Mouse (Mus musculus): ENCODE results near the gene Arhgap42. TPM values are rescaled to one million over a fixed set of nuclear protein-coding genes. Genes with fewer than 3 reads are reported as not detected.

Arhgap42 gene
- total and polyA plus RNA-seq, 2 experiments from 2014 or later: 11.2 to 11.3 TPM

DNA sequence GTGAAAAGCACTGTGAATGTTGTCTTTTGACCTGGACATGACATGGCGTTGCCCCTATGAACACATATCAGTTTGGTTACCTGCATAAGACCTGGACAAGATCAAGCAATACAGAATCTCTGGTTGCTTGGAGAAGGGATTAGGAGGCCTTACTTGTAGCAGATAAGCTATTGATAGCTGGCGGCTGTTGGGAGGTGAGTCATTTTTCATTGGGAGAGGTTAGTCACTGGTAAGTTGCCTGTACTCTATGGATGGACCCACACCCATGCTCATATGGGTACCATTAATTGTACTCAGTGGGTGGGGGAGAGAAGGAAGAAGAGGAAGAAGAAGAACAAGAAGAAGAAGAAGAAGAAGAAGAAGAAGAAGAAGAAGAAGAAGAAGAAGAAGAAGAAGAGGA is 23.6 kb upstream of the Arhgap42 start:
- WGBS: 87% methylated on average over 2 of the region's 2 CpGs

DNA sequence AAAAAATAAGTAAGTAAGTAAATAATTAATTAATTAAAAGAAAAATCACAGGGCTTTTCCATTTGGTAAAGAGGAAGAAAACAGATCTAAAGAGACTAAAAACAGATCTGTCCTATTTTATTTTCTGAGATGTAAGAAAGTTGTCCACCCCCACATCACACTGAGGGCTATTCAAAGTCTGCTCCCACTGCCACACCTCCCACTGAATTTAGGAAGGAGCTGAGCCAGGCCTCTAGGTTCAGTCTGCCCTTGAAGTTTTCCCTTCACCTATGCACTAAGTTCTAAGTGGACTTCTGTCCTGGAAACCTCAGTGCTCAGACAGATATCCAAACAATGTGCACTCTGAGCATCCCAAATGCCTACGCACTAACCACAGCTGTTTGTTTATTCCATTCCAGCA is 15.9 kb upstream of the Arhgap42 start:
- TF ChIP-seq CTCF (IDR thresholded peaks at IDR 0.05): no peak
- Histone ChIP-seq H3K4me1 (ENCODE audit: insufficient read depth, low read length) (no peaks in the 10 kb centered on the region), H3K27ac (ENCODE audit: low read depth, low read length) (no peak overlapping the region), H3K4me2 (ENCODE audit: low read depth, low read length, poor library complexity, severe bottlenecking) (no peak overlapping the region), H3K9ac (replicated peaks; ENCODE audit: low read length, poor library complexity, severe bottlenecking) (no peak overlapping the region), H3K27me3 (ENCODE audit: insufficient read depth, low read length) (no peaks in the 10 kb centered on the region), H3K9me3 (ENCODE audit: low read length) (no peaks in the 10 kb centered on the region), H3K36me3 (ENCODE audit: insufficient read depth, low read length) (no peaks in the 10 kb centered on the region), H3K4me3 (ENCODE audit: low read depth, low read length) (no peak overlapping the region)
- DNase-seq (ENCODE audit: low spot score) (no peak), ATAC-seq (ENCODE audit: low FRiP score) (no peak)
- 93% methylated on average over 1 of the region's 1 CpGs for WGBS

More for the DNA sequence above, 23.6 kb upstream of the Arhgap42 start:
- no peak overlapping the region for H3K4me2 ChIP-seq (ENCODE audit: low read depth, low read length, poor library complexity, severe bottlenecking)
- DNase-seq (ENCODE audit: low spot score): no peak
- no peak overlapping the region for H3K4me3 ChIP-seq (ENCODE audit: low read depth, low read length)
- H3K36me3 ChIP-seq (ENCODE audit: insufficient read depth, low read length): no peaks in the 10 kb centered on the region
- H3K9ac ChIP-seq (replicated peaks; ENCODE audit: low read length, poor library complexity, severe bottlenecking): no peak overlapping the region
- no peak overlapping the region for H3K27ac ChIP-seq (ENCODE audit: low read depth, low read length)
- no peaks in the 10 kb centered on the region for H3K9me3 ChIP-seq (ENCODE audit: low read length)
- no peak for ATAC-seq (ENCODE audit: low FRiP score)
- H3K27me3 ChIP-seq (ENCODE audit: insufficient read depth, low read length): no peaks in the 10 kb centered on the region
- H3K4me1 ChIP-seq (ENCODE audit: insufficient read depth, low read length): no peaks in the 10 kb centered on the region
- TF ChIP-seq CTCF (IDR thresholded peaks at IDR 0.05): no peak

DNA sequence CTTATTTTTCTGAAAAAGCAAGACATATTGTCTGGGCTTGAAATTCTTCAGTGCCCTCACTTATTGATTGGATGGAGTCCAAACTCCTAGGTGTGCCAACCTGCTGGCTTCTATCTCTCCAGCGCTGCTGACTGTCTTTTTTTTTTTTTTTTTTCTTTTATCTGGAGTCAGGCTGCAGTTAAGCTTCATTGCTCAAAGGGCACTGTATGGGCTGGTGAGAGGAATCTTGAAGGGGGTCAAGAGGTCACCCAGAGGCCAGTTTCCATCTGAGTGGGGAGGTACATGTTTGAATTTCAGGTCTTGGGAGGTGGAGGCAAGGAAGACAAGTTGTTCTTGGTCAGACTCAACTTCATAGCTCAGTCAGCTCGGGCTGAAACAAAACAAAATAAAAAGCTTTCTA is 9.6 kb upstream of the Arhgap42 start:
- DNase-seq (ENCODE audit: low spot score) (peak; percentile 12), ATAC-seq (ENCODE audit: low FRiP score) (no peak)
- no peak for TF ChIP-seq CTCF (IDR thresholded peaks at IDR 0.05)
- Histone ChIP-seq H3K27me3 (ENCODE audit: insufficient read depth, low read length) (no peaks in the 10 kb centered on the region), H3K27ac (ENCODE audit: low read depth, low read length) (no peak overlapping the region), H3K9ac (replicated peaks; ENCODE audit: low read length, poor library complexity, severe bottlenecking) (no peak overlapping the region), H3K9me3 (ENCODE audit: low read length) (no peaks in the 10 kb centered on the region), H3K4me2 (ENCODE audit: low read depth, low read length, poor library complexity, severe bottlenecking) (no peak overlapping the region), H3K4me3 (ENCODE audit: low read depth, low read length) (no peak overlapping the region), H3K4me1 (ENCODE audit: insufficient read depth, low read length) (no peaks in the 10 kb centered on the region), H3K36me3 (ENCODE audit: insufficient read depth, low read length) (no peaks in the 10 kb centered on the region)
- 38% methylated on average over 2 of the region's 2 CpGs for WGBS

GRCm38 (mm10) chr9:9245994-9246393 is 7.1 kb upstream of the Arhgap42 start:
- ATAC-seq (ENCODE audit: low FRiP score): no peak
- TF ChIP-seq CTCF (IDR thresholded peaks at IDR 0.05): no peak
- Histone ChIP-seq H3K4me2 (ENCODE audit: low read depth, low read length, poor library complexity, severe bottlenecking) (no peak overlapping the region), H3K27ac (ENCODE audit: low read depth, low read length) (no peak overlapping the region), H3K4me1 (ENCODE audit: insufficient read depth, low read length) (no peaks in the 10 kb centered on the region), H3K9ac (replicated peaks; ENCODE audit: low read length, poor library complexity, severe bottlenecking) (no peak overlapping the region), H3K9me3 (ENCODE audit: low read length) (no peaks in the 10 kb centered on the region), H3K36me3 (ENCODE audit: insufficient read depth, low read length) (no peaks in the 10 kb centered on the region), H3K27me3 (ENCODE audit: insufficient read depth, low read length) (no peaks in the 10 kb centered on the region), H3K4me3 (ENCODE audit: low read depth, low read length) (no peak overlapping the region)
- DNase-seq (ENCODE audit: low spot score): no peak

- ATAC-seq (ENCODE audit: low FRiP score) (no peak), DNase-seq (ENCODE audit: low spot score) (no peak)
- Histone ChIP-seq H3K36me3 (ENCODE audit: insufficient read depth, low read length) (no peaks in the 10 kb centered on the region), H3K4me3 (ENCODE audit: low read depth, low read length) (no peak overlapping the region), H3K9ac (replicated peaks; ENCODE audit: low read length, poor library complexity, severe bottlenecking) (no peak overlapping the region), H3K4me2 (ENCODE audit: low read depth, low read length, poor library complexity, severe bottlenecking) (no peak overlapping the region), H3K4me1 (ENCODE audit: insufficient read depth, low read length) (no peaks in the 10 kb centered on the region), H3K27ac (ENCODE audit: low read depth, low read length) (no peak overlapping the region), H3K27me3 (ENCODE audit: insufficient read depth, low read length) (no peaks in the 10 kb centered on the region), H3K9me3 (ENCODE audit: low read length) (no peaks in the 10 kb centered on the region)
- TF ChIP-seq CTCF (IDR thresholded peaks at IDR 0.05): no peak
- WGBS: 63% methylated on average over 3 of the region's 4 CpGs
Observed at GRCm38 (mm10) chr9:9243834-9244233, 4.9 kb upstream of the Arhgap42 start.

DNA sequence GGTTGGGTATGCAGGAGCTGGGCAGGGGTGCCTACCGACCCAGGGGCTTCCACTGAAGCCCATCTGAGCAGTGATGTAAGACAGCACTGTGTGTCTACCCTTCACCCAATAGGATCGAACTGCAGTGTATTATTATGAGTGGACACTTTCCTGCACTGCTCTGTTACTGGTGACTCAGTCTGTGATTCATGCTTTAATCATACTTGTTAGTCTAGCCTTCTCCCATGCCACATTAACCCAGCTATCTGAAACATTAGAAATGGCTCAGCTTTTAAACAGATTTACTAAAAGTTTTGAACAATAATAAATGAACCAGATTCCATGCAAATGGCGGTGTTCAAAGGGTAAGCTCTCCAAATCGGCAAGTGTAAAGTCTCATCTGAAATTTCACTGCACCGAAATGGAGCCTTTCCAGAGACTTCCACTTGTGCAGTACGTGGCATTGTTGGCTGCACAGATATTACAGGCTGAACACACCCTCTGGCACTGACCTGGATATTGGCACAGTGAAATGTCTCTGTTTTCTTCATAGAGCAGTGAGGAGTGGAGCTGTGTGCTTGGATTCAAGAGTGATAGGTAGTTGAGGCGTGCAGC is 2.4 kb upstream of the Arhgap42 start:
- no peak for ATAC-seq (ENCODE audit: low FRiP score)
- Histone ChIP-seq H3K9me3 (ENCODE audit: low read length) (no peaks in the 10 kb centered on the region), H3K4me1 (ENCODE audit: insufficient read depth, low read length) (no peaks in the 10 kb centered on the region), H3K27ac (ENCODE audit: low read depth, low read length) (no peak overlapping the region), H3K27me3 (ENCODE audit: insufficient read depth, low read length) (no peaks in the 10 kb centered on the region), H3K9ac (replicated peaks; ENCODE audit: low read length, poor library complexity, severe bottlenecking) (no peak overlapping the region), H3K36me3 (ENCODE audit: insufficient read depth, low read length) (no peaks in the 10 kb centered on the region), H3K4me2 (ENCODE audit: low read depth, low read length, poor library complexity, severe bottlenecking) (no peak overlapping the region), H3K4me3 (ENCODE audit: low read depth, low read length) (no peak overlapping the region)
- DNase-seq (ENCODE audit: low spot score): no peak
- WGBS: 88% methylated on average over 7 of the region's 7 CpGs
- no peak for TF ChIP-seq CTCF (IDR thresholded peaks at IDR 0.05)
